In the genomic region with DNA sequence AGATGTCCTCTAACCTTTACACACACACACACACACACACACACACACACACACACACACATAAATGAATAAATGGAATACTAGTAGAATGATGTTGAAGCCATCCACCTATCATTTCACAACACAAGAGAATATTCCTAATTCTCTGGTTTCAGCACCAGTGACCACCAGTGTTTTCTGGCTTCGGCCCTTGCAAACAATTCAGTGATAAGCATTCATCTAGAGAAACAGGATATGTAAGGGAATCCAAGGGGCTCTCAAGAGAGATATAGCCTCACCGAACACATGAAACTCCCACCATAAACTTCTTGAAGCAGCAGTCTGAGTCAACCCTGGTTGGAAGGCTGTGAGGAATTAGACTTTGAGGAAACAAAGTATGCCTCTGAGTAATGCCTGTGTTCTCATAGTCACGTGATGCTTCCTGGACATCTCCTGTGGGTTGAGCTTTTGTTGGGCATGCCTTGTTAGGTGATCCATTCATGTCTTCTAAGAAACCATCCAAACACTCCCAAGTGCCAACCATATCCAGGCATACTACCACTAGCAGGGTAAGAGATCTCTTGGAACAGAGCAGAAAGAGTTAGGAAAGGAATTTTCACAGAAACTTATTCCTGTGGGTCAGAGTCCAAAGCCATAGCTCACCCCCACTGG, we compare ENCODE assay signal across 15 mouse cellular contexts. TPM values are rescaled to one million over a fixed set of nuclear protein-coding genes. Genes with fewer than 3 reads are reported as not detected.
DNase-seq lines count a peak whose midpoint lies in the region; ATAC-seq and TF ChIP-seq lines count a peak whose summit lies in the region.
"Had no signal": no experiment of that assay in that cellular context is flagged by ENCODE, and none has a peak within 500 bp of the region (broad histone marks: within the 10 kb centered on the region; RNA-seq: fewer than 3 reads in every experiment).

No protein-coding gene starts in this region.

- no peak for TF ChIP-seq EP300 in liver, postnatal 0 days (IDR thresholded peaks at IDR 0.05; ENCODE audit: low read depth)

- H3K9ac ChIP-seq in kidney, embryonic 15.5 days: no peak overlapping the region
- no peak overlapping the region for H3K9ac ChIP-seq in liver, postnatal 0 days (replicated peaks)

- WGBS in kidney, embryonic 15.5 days: 56% methylated on average over 3 of the region's 3 CpGs
- 58% methylated on average over 3 of the region's 3 CpGs for WGBS in liver, postnatal 0 days (ENCODE audit: insufficient replicate concordance)

- H3K27me3 ChIP-seq in kidney, embryonic 15.5 days: no peaks in the 10 kb centered on the region
- no peaks in the 10 kb centered on the region for H3K27me3 ChIP-seq in C2C12 (ENCODE audit: control insufficient read depth, insufficient read depth, insufficient read length)
- no peaks in the 10 kb centered on the region for H3K27me3 ChIP-seq in liver, postnatal 0 days (ENCODE audit: insufficient read depth, low read length)

- H3K4me1 ChIP-seq in kidney, embryonic 15.5 days: peaks cover 73% of the 10 kb centered on the region
- H3K4me1 ChIP-seq in liver, postnatal 0 days (ENCODE audit: insufficient read depth): peaks cover 18% of the 10 kb centered on the region; the same call in 1 of the 2 replicates

- ATAC-seq in kidney, embryonic 15.5 days (replicated peaks; ENCODE audit: low FRiP score): peak; percentile 9; the same call in 1 of the 2 replicates
- peak; percentile 22; the same call in 1 of the 2 replicates for ATAC-seq in liver, postnatal 0 days
- ATAC-seq: inflammation-experienced regulatory T-cells, adult 6 months had no signal

- no peak overlapping the region for H3K4me3 ChIP-seq in kidney, embryonic 15.5 days (replicated peaks)
- no peak overlapping the region for H3K4me3 ChIP-seq in C2C12 (ENCODE audit: insufficient read depth, poor library complexity, severe bottlenecking)
- no peak overlapping the region for H3K4me3 ChIP-seq in liver, postnatal 0 days (ENCODE audit: low read depth, low read length)
- H3K4me3 ChIP-seq: embryonic facial prominence, embryonic 10.5 days; heart, adult 2 months; hindbrain, embryonic 10.5 days had no signal

- no peak for TF ChIP-seq CTCF in C2C12 (IDR thresholded peaks at IDR 0.05; ENCODE audit: control insufficient read depth, insufficient read depth, insufficient read length)
- TF ChIP-seq CTCF in liver, postnatal 0 days (IDR thresholded peaks at IDR 0.05; ENCODE audit: low read depth): no peak

- H3K36me3 ChIP-seq in kidney, embryonic 15.5 days: no peaks in the 10 kb centered on the region
- H3K36me3 ChIP-seq in C2C12 (ENCODE audit: control insufficient read depth, insufficient read depth): no peaks in the 10 kb centered on the region
- H3K36me3 ChIP-seq in liver, postnatal 0 days (replicated peaks; ENCODE audit: insufficient read depth, low read length): no peaks in the 10 kb centered on the region
- H3K36me3 ChIP-seq: embryonic facial prominence, embryonic 10.5 days; hindbrain, embryonic 10.5 days had no signal

- DNase-seq in kidney, postnatal 10 days: no peak
- DNase-seq in adipocyte (ENCODE audit: low spot score): peak; percentile 27
- DNase-seq in liver, postnatal 0 days: no peak
- no peak for DNase-seq in c-Kit-positive CD71-positive TER-119-positive erythroid progenitor cells, embryonic 14.5 days (ENCODE audit: low spot score)
- no peak for DNase-seq in adrenal gland, postnatal 36 days
- no peak for DNase-seq in urinary bladder, adult 2 months (ENCODE audit: low spot score)
- DNase-seq: cerebellum, postnatal 14 days; heart, adult 2 months; right cerebral cortex, postnatal 14 days had no signal

- no peaks in the 10 kb centered on the region for H3K79me2 ChIP-seq in C2C12 (ENCODE audit: control insufficient read depth, insufficient read depth)

- H3K4me2 ChIP-seq in kidney, embryonic 15.5 days: 0 out of 2 replicates have a peak overlapping the region, but pooled peaks have one; percentile 4
- H3K4me2 ChIP-seq in liver, postnatal 0 days (ENCODE audit: low read depth, low read length): peak overlapping the region; percentile 44

- H3K27ac ChIP-seq in kidney, embryonic 15.5 days: peak overlapping the region; percentile 85
- peak overlapping the region; percentile 77 for H3K27ac ChIP-seq in liver, postnatal 0 days (ENCODE audit: low read depth)
- H3K27ac ChIP-seq: heart, adult 2 months; hindbrain, embryonic 10.5 days had no signal

- no peaks in the 10 kb centered on the region for H3K79me3 ChIP-seq in C2C12 (ENCODE audit: low read depth)

- no peak overlapping the region for H3ac ChIP-seq in C2C12 (ENCODE audit: control insufficient read depth, insufficient read length, low read depth)

- H3K9me3 ChIP-seq in kidney, embryonic 15.5 days (replicated peaks): no peaks in the 10 kb centered on the region
- H3K9me3 ChIP-seq in liver, postnatal 0 days (ENCODE audit: low read length): no peaks in the 10 kb centered on the region
- H3K9me3 ChIP-seq: embryonic facial prominence, embryonic 10.5 days; hindbrain, embryonic 10.5 days; megakaryocyte, embryonic 14.5 days had no signal

TF ChIP-seq in C2C12, 6 proteins besides CTCF, POLR2A, EP300 and RAD21:
- TF ChIP-seq MYOD1 (IDR thresholded peaks at IDR 0.05; ENCODE audit: control insufficient read depth, insufficient read length, low read depth) (no peak), MAX (IDR thresholded peaks at IDR 0.05) (peak; percentile 17), USF1 (IDR thresholded peaks at IDR 0.05; ENCODE audit: low read depth) (peak; percentile 98)
TF ChIP-seq in C2C12: peak in this region for 2.

RNA-seq across cellular contexts. Expression of gene Prr5l, which starts 55.8 kb away (rescaled TPM):
- 60.4 and 63.7 TPM in 2 replicates for polyA plus RNA-seq in kidney, embryonic 15.5 days (2015; fragmentation: Nextera tagmentation; extraction: Ambion mirVana)
- polyA plus RNA-seq in C2C12 (2012; fragmentation: generic; extraction: Trizol): 0.43 TPM
- polyA plus RNA-seq in liver, postnatal 0 days (2015; fragmentation: Nextera tagmentation; extraction: Ambion mirVana): 2.9 and 4.0 TPM in 2 replicates
- total RNA-seq in adrenal gland, postnatal 36 days (2021): 1 to 10 TPM; 4.5 to 5.2 TPM
- polyA plus RNA-seq in urinary bladder, adult 2 months (2012; rRNA removed): 2.6 and 2.8 TPM in 2 replicates

RNA-seq across cellular contexts. Expression of gene Commd9, which starts 59.0 kb away (rescaled TPM):
- 59.2 and 65.6 TPM in 2 replicates for polyA plus RNA-seq in kidney, embryonic 15.5 days (2015; fragmentation: Nextera tagmentation; extraction: Ambion mirVana)
- polyA plus RNA-seq in C2C12 (2012; fragmentation: generic; extraction: Trizol): 55.4 TPM
- polyA plus RNA-seq in liver, postnatal 0 days (2015; fragmentation: Nextera tagmentation; extraction: Ambion mirVana): 20.6 and 23.6 TPM in 2 replicates
- total RNA-seq in adrenal gland, postnatal 36 days (2021): 10 to 100 TPM; 39.0 to 48.7 TPM
- 46.4 and 66.3 TPM in 2 replicates for polyA plus RNA-seq in urinary bladder, adult 2 months (2012; rRNA removed)

Comparison
In these comparisons a context has a peak if more than half of its experiments do, and no peak if none do; other contexts are left out.
1. RNA of gene Prr5l, which starts 55.8 kb away (polyA plus RNA-seq): 60.4 to 63.7 TPM in kidney, embryonic 15.5 days; 2.9 to 4.0 TPM in liver, postnatal 0 days, 2.6 to 2.8 TPM in urinary bladder, adult 2 months and 0.43 TPM in C2C12 (single experiment); every median in the first group is over 10 times any median in the second.